Mouse (Mus musculus): Measurements from ENCODE around the gene Magi1. TPM values are rescaled to one million over a fixed set of nuclear protein-coding genes. Genes with fewer than 3 reads are reported as not detected.

Gene Magi1
- polyA plus RNA-seq, 1 experiment from 2014 or later = 8.3 TPM

- Histone ChIP-seq H3K36me3 (no peaks in the 10 kb centered on the region), H3K9me3 (no peaks in the 10 kb centered on the region), H3K4me3 (no peak overlapping the region), H3K4me2 (0 out of 2 replicates have a peak overlapping the region, but pooled peaks have one; percentile 14), H3K27ac (peak overlapping the region; percentile 72), H3K27me3 (no peaks in the 10 kb centered on the region), H3K4me1 (peaks cover 9% of the 10 kb centered on the region; the same call in 1 of the 2 replicates), H3K9ac (no peak overlapping the region)
- 20% methylated on average over 11 of the region's 11 CpGs for WGBS
- ATAC-seq (ENCODE audit: insufficient number of reproducible peaks, low FRiP score, low TSS enrichment, low read depth) = peak; percentile 88
Observed at GRCm38 (mm10) chr6:93757353-93758087, 526.2 kb downstream of the Magi1 start.

GRCm38 (mm10) chr6:93743145-93743544, 540.6 kb downstream of the Magi1 start:
- H3K4me3 ChIP-seq = no peak overlapping the region
- H3K4me1 ChIP-seq = peaks cover 5% of the 10 kb centered on the region; the same call in 1 of the 2 replicates
- H3K4me2 ChIP-seq = no peak overlapping the region
- no peak for ATAC-seq (ENCODE audit: insufficient number of reproducible peaks, low FRiP score, low TSS enrichment, low read depth)
- no peak overlapping the region for H3K27ac ChIP-seq
- 69% methylated on average over 6 of the region's 6 CpGs for WGBS
- H3K9me3 ChIP-seq = no peaks in the 10 kb centered on the region
- peaks cover 8% of the 10 kb centered on the region; the same call in 1 of the 2 replicates for H3K36me3 ChIP-seq
- H3K27me3 ChIP-seq = no peaks in the 10 kb centered on the region
- no peak overlapping the region for H3K9ac ChIP-seq

GRCm38 (mm10) chr6:93739786-93740185, 543.9 kb downstream of the Magi1 start:
- no peaks in the 10 kb centered on the region for H3K27me3 ChIP-seq
- no peak overlapping the region for H3K27ac ChIP-seq
- no peak for ATAC-seq (ENCODE audit: insufficient number of reproducible peaks, low FRiP score, low TSS enrichment, low read depth)
- H3K4me2 ChIP-seq = no peak overlapping the region
- WGBS = 75% methylated on average over 3 of the region's 3 CpGs
- peaks cover 5% of the 10 kb centered on the region; the same call in 1 of the 2 replicates for H3K4me1 ChIP-seq
- H3K36me3 ChIP-seq = no peaks in the 10 kb centered on the region
- no peaks in the 10 kb centered on the region for H3K9me3 ChIP-seq
- no peak overlapping the region for H3K9ac ChIP-seq
- no peak overlapping the region for H3K4me3 ChIP-seq

GRCm38 (mm10) chr6:93737083-93737482, 546.6 kb downstream of the Magi1 start:
- Histone ChIP-seq H3K9ac (no peak overlapping the region), H3K27me3 (no peaks in the 10 kb centered on the region), H3K4me3 (no peak overlapping the region), H3K4me1 (peaks cover 5% of the 10 kb centered on the region; the same call in 1 of the 2 replicates), H3K36me3 (no peaks in the 10 kb centered on the region), H3K9me3 (no peaks in the 10 kb centered on the region), H3K27ac (no peak overlapping the region), H3K4me2 (no peak overlapping the region)
- ATAC-seq (ENCODE audit: insufficient number of reproducible peaks, low FRiP score, low TSS enrichment, low read depth) = no peak
- 85% methylated on average over 1 of the region's 1 CpGs for WGBS

- Histone ChIP-seq H3K4me3 (no peak overlapping the region), H3K27ac (no peak overlapping the region), H3K27me3 (no peaks in the 10 kb centered on the region), H3K36me3 (no peaks in the 10 kb centered on the region), H3K9ac (no peak overlapping the region), H3K4me1 (peaks cover 5% of the 10 kb centered on the region; the same call in 1 of the 2 replicates), H3K9me3 (no peaks in the 10 kb centered on the region), H3K4me2 (no peak overlapping the region)
- ATAC-seq (ENCODE audit: insufficient number of reproducible peaks, low FRiP score, low TSS enrichment, low read depth) = no peak
- WGBS = 88% methylated on average over 3 of the region's 3 CpGs
Observed at GRCm38 (mm10) chr6:93736071-93736470, 547.6 kb downstream of the Magi1 start.

GRCm38 (mm10) chr6:93733800-93734199, 549.9 kb downstream of the Magi1 start:
- Histone ChIP-seq H3K9ac (no peak overlapping the region), H3K27me3 (no peaks in the 10 kb centered on the region), H3K36me3 (no peaks in the 10 kb centered on the region), H3K9me3 (no peaks in the 10 kb centered on the region), H3K4me2 (no peak overlapping the region), H3K4me1 (no peaks in the 10 kb centered on the region), H3K4me3 (no peak overlapping the region), H3K27ac (no peak overlapping the region)
- no peak for ATAC-seq (ENCODE audit: insufficient number of reproducible peaks, low FRiP score, low TSS enrichment, low read depth)
- 81% methylated on average over 6 of the region's 6 CpGs for WGBS

GRCm38 (mm10) chr6:93729702-93730101, 554.0 kb downstream of the Magi1 start:
- Histone ChIP-seq H3K36me3 (no peaks in the 10 kb centered on the region), H3K4me2 (no peak overlapping the region), H3K9me3 (no peaks in the 10 kb centered on the region), H3K9ac (no peak overlapping the region), H3K4me3 (no peak overlapping the region), H3K27ac (no peak overlapping the region), H3K4me1 (peaks cover 12% of the 10 kb centered on the region; the same call in 1 of the 2 replicates), H3K27me3 (no peaks in the 10 kb centered on the region)
- no peak for ATAC-seq (ENCODE audit: insufficient number of reproducible peaks, low FRiP score, low TSS enrichment, low read depth)
- 68% methylated on average over 8 of the region's 8 CpGs for WGBS

GRCm38 (mm10) chr6:93728791-93729190, 554.9 kb downstream of the Magi1 start:
- 86% methylated on average over 4 of the region's 4 CpGs for WGBS
- H3K27me3 ChIP-seq = no peaks in the 10 kb centered on the region
- no peak overlapping the region for H3K9ac ChIP-seq
- no peak overlapping the region for H3K27ac ChIP-seq
- no peak overlapping the region for H3K4me3 ChIP-seq
- peaks cover 12% of the 10 kb centered on the region; the same call in 1 of the 2 replicates for H3K4me1 ChIP-seq
- no peak for ATAC-seq (ENCODE audit: insufficient number of reproducible peaks, low FRiP score, low TSS enrichment, low read depth)
- H3K4me2 ChIP-seq = no peak overlapping the region
- no peaks in the 10 kb centered on the region for H3K9me3 ChIP-seq
- no peaks in the 10 kb centered on the region for H3K36me3 ChIP-seq

- Histone ChIP-seq H3K9ac (no peak overlapping the region), H3K27ac (no peak overlapping the region), H3K4me1 (peaks cover 12% of the 10 kb centered on the region; the same call in 1 of the 2 replicates), H3K4me3 (no peak overlapping the region), H3K4me2 (no peak overlapping the region), H3K9me3 (no peaks in the 10 kb centered on the region), H3K36me3 (no peaks in the 10 kb centered on the region), H3K27me3 (no peaks in the 10 kb centered on the region)
- ATAC-seq (ENCODE audit: insufficient number of reproducible peaks, low FRiP score, low TSS enrichment, low read depth) = no peak
- WGBS = 34% methylated on average over 15 of the region's 15 CpGs
Observed at GRCm38 (mm10) chr6:93727630-93728178, 556.0 kb downstream of the Magi1 start.

GRCm38 (mm10) chr6:93726829-93727455, 556.8 kb downstream of the Magi1 start:
- H3K9me3 ChIP-seq = no peaks in the 10 kb centered on the region
- ATAC-seq (ENCODE audit: insufficient number of reproducible peaks, low FRiP score, low TSS enrichment, low read depth) = no peak
- H3K4me1 ChIP-seq = peaks cover 12% of the 10 kb centered on the region; the same call in 1 of the 2 replicates
- no peak overlapping the region for H3K4me2 ChIP-seq
- no peak overlapping the region for H3K27ac ChIP-seq
- no peaks in the 10 kb centered on the region for H3K36me3 ChIP-seq
- no peak overlapping the region for H3K9ac ChIP-seq
- 50% methylated on average over 7 of the region's 7 CpGs for whole genome bisulfite sequencing
- H3K4me3 ChIP-seq = no peak overlapping the region
- no peaks in the 10 kb centered on the region for H3K27me3 ChIP-seq

GRCm38 (mm10) chr6:93726121-93726520, 557.6 kb downstream of the Magi1 start:
- Histone ChIP-seq H3K9ac (no peak overlapping the region), H3K36me3 (no peaks in the 10 kb centered on the region), H3K27ac (no peak overlapping the region), H3K4me3 (no peak overlapping the region), H3K4me1 (peaks cover 12% of the 10 kb centered on the region; the same call in 1 of the 2 replicates), H3K27me3 (no peaks in the 10 kb centered on the region), H3K9me3 (no peaks in the 10 kb centered on the region), H3K4me2 (no peak overlapping the region)
- no peak for ATAC-seq (ENCODE audit: insufficient number of reproducible peaks, low FRiP score, low TSS enrichment, low read depth)
- WGBS = 84% methylated on average over 10 of the region's 10 CpGs

- no peak for ATAC-seq (ENCODE audit: insufficient number of reproducible peaks, low FRiP score, low TSS enrichment, low read depth)
- Histone ChIP-seq H3K27ac (no peak overlapping the region), H3K4me2 (no peak overlapping the region), H3K9me3 (no peaks in the 10 kb centered on the region), H3K4me1 (peaks cover 12% of the 10 kb centered on the region; the same call in 1 of the 2 replicates), H3K4me3 (no peak overlapping the region), H3K36me3 (no peaks in the 10 kb centered on the region), H3K27me3 (no peaks in the 10 kb centered on the region), H3K9ac (no peak overlapping the region)
- WGBS = 70% methylated on average over 7 of the region's 7 CpGs
Observed at GRCm38 (mm10) chr6:93724749-93725148, 559.0 kb downstream of the Magi1 start.

Data from limb, embryonic 15.5 days (tissue).